Mouse (Mus musculus): ENCODE data around the gene Olfr160. TPM values are rescaled to one million over a fixed set of nuclear protein-coding genes. Genes with fewer than 3 reads are reported as not detected.

Olfr160 gene
- polyA plus RNA-seq, 1 experiment from 2014 or later = not detected

DNA sequence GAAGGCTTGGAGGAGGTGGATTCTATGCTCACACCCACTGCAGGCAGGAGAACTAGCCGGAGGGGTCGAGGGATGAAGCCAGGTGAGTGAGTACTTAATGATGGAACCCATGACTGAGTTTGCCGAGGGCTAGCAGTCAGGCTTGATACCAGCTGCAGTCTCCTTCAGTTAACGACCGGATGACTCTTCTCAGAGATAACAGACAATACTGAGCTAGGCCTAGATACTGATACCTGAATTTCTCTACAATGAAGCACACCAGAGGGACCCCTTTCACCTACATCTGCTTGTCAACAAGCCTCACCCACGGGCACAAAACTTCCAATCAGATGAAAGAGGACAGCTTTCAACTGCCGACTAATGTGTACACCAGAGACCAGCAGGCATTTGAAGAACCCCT is 50.0 kb downstream of the Olfr160 start:
- H3K27ac ChIP-seq (replicated peaks; ENCODE audit: low read depth, low read length) = no peak overlapping the region
- ATAC-seq (ENCODE audit: low read depth) (no peak), DNase-seq (ENCODE audit: low spot score) (no peak)
- WGBS = 76% methylated on average over 7 of the region's 7 CpGs
- no peak overlapping the region for H3K9ac ChIP-seq (ENCODE audit: low read depth, low read length)
- H3K36me3 ChIP-seq (ENCODE audit: control insufficient read depth, insufficient read depth, low read length) = no peaks in the 10 kb centered on the region
- H3K4me2 ChIP-seq (ENCODE audit: low read depth, low read length) = no peak overlapping the region
- H3K4me3 ChIP-seq (ENCODE audit: low read depth, low read length) = no peak overlapping the region
- peaks cover 8% of the 10 kb centered on the region; the same call in 1 of the 2 replicates for H3K4me1 ChIP-seq (ENCODE audit: control insufficient read depth, insufficient read depth, low read length)
- no peaks in the 10 kb centered on the region for H3K9me3 ChIP-seq (ENCODE audit: control insufficient read depth, low read length)
- H3K27me3 ChIP-seq (replicated peaks; ENCODE audit: control insufficient read depth, insufficient read depth, low read length) = no peaks in the 10 kb centered on the region

- DNase-seq (ENCODE audit: low spot score) (no peak), ATAC-seq (ENCODE audit: low read depth) (no peak)
- no peaks in the 10 kb centered on the region for H3K27me3 ChIP-seq (replicated peaks; ENCODE audit: control insufficient read depth, insufficient read depth, low read length)
- no peak overlapping the region for H3K9ac ChIP-seq (ENCODE audit: low read depth, low read length)
- no peak overlapping the region for H3K4me3 ChIP-seq (ENCODE audit: low read depth, low read length)
- no peak overlapping the region for H3K27ac ChIP-seq (replicated peaks; ENCODE audit: low read depth, low read length)
- H3K36me3 ChIP-seq (ENCODE audit: control insufficient read depth, insufficient read depth, low read length) = no peaks in the 10 kb centered on the region
- H3K4me2 ChIP-seq (ENCODE audit: low read depth, low read length) = no peak overlapping the region
- peaks cover 8% of the 10 kb centered on the region; the same call in 1 of the 2 replicates for H3K4me1 ChIP-seq (ENCODE audit: control insufficient read depth, insufficient read depth, low read length)
- WGBS = 66% methylated on average over 2 of the region's 2 CpGs
- no peaks in the 10 kb centered on the region for H3K9me3 ChIP-seq (ENCODE audit: control insufficient read depth, low read length)
These were observed 51.4 kb downstream of the Olfr160 start for GRCm38 (mm10) chr9:37664604-37665003.

DNA sequence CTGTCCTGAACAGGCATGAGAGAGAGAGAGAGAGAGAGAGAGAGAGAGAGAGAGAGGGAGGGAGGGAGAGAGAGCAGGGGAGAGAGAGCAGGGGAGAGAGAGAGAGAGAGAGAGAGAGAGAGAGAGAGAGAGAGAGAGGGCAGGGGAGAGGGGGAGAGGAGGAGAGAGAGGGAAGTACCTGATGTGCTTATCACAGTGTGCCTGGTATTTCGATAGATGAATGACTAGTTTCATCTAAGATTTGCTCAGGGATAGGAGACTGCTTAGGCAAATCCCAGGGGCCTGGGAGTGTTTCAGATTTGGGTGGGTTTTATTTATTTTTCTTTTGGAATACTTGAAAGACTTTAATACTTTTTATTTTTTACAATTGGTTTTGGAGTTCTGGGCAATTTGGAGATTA is 52.8 kb downstream of the Olfr160 start:
- Histone ChIP-seq H3K27ac (replicated peaks; ENCODE audit: low read depth, low read length) (no peak overlapping the region), H3K36me3 (ENCODE audit: control insufficient read depth, insufficient read depth, low read length) (no peaks in the 10 kb centered on the region), H3K4me2 (ENCODE audit: low read depth, low read length) (no peak overlapping the region), H3K27me3 (replicated peaks; ENCODE audit: control insufficient read depth, insufficient read depth, low read length) (no peaks in the 10 kb centered on the region), H3K4me1 (ENCODE audit: control insufficient read depth, insufficient read depth, low read length) (peaks cover 8% of the 10 kb centered on the region; the same call in 1 of the 2 replicates), H3K9ac (ENCODE audit: low read depth, low read length) (no peak overlapping the region), H3K9me3 (ENCODE audit: control insufficient read depth, low read length) (no peaks in the 10 kb centered on the region), H3K4me3 (ENCODE audit: low read depth, low read length) (no peak overlapping the region)
- no peak for DNase-seq (ENCODE audit: low spot score)
- WGBS = 50% methylated on average over 1 of the region's 1 CpGs
- ATAC-seq (ENCODE audit: low read depth) = no peak

- H3K9me3 ChIP-seq (ENCODE audit: control insufficient read depth, low read length) = no peaks in the 10 kb centered on the region
- 79% methylated on average over 6 of the region's 6 CpGs for WGBS
- H3K9ac ChIP-seq (ENCODE audit: low read depth, low read length) = no peak overlapping the region
- DNase-seq (ENCODE audit: low spot score) = no peak
- H3K4me2 ChIP-seq (ENCODE audit: low read depth, low read length) = no peak overlapping the region
- no peak overlapping the region for H3K4me3 ChIP-seq (ENCODE audit: low read depth, low read length)
- ATAC-seq (ENCODE audit: low read depth) = no peak
- H3K36me3 ChIP-seq (ENCODE audit: control insufficient read depth, insufficient read depth, low read length) = peaks cover 9% of the 10 kb centered on the region
- H3K27ac ChIP-seq (replicated peaks; ENCODE audit: low read depth, low read length) = no peak overlapping the region
- peaks cover 5% of the 10 kb centered on the region; the same call in 1 of the 2 replicates for H3K4me1 ChIP-seq (ENCODE audit: control insufficient read depth, insufficient read depth, low read length)
- no peaks in the 10 kb centered on the region for H3K27me3 ChIP-seq (replicated peaks; ENCODE audit: control insufficient read depth, insufficient read depth, low read length)
These were observed 56.6 kb downstream of the Olfr160 start for GRCm38 (mm10) chr9:37659413-37659812.

Other genes starting within 250 kb of the Olfr160 start
- gene Msantd2, start 226.9 kb downstream of the Olfr160 start, polyA plus RNA-seq (2014; fragmentation: Nextera tagmentation; extraction: Ambion mirVana) = 24.9 and 25.0 TPM in 2 replicates
- gene Esam, start 188.2 kb downstream of the Olfr160 start, polyA plus RNA-seq (2014; fragmentation: Nextera tagmentation; extraction: Ambion mirVana) = 52.0 and 54.0 TPM in 2 replicates
- 1.2 and 1.5 TPM in 2 replicates for gene Vsig2, start 177.0 kb downstream of the Olfr160 start, polyA plus RNA-seq (2014; fragmentation: Nextera tagmentation; extraction: Ambion mirVana)
- gene Nrgn, start 163.3 kb downstream of the Olfr160 start, polyA plus RNA-seq (2014; fragmentation: Nextera tagmentation; extraction: Ambion mirVana) = 7.0 and 8.8 TPM in 2 replicates
- 13.4 and 13.9 TPM in 2 replicates for gene Siae, start 160.6 kb downstream of the Olfr160 start, polyA plus RNA-seq (2014; fragmentation: Nextera tagmentation; extraction: Ambion mirVana)
- gene Spa17, start 102.5 kb downstream of the Olfr160 start, polyA plus RNA-seq (2014; fragmentation: Nextera tagmentation; extraction: Ambion mirVana) = 6.9 and 10.2 TPM in 2 replicates
- 197 and 214 TPM in 2 replicates for gene Tbrg1, start 58.9 kb downstream of the Olfr160 start, polyA plus RNA-seq (2014; fragmentation: Nextera tagmentation; extraction: Ambion mirVana)
- gene Panx3, start 47.0 kb downstream of the Olfr160 start, polyA plus RNA-seq (2014; fragmentation: Nextera tagmentation; extraction: Ambion mirVana) = 39.9 and 57.4 TPM in 2 replicates
- gene Olfr874, start 28.9 kb upstream of the Olfr160 start, polyA plus RNA-seq (2014; fragmentation: Nextera tagmentation; extraction: Ambion mirVana) = 0.14 and 0.25 TPM in 2 replicates
- gene Olfr875, start 55.6 kb upstream of the Olfr160 start, polyA plus RNA-seq (2014; fragmentation: Nextera tagmentation; extraction: Ambion mirVana) = 0.11 TPM in 1 of 2 replicates, not detected in the other
- 0.13 TPM in 1 of 2 replicates, not detected in the other for gene Olfr876, start 86.8 kb upstream of the Olfr160 start, polyA plus RNA-seq (2014; fragmentation: Nextera tagmentation; extraction: Ambion mirVana)
- gene Olfr877, start 138.0 kb upstream of the Olfr160 start, polyA plus RNA-seq (2014; fragmentation: Nextera tagmentation; extraction: Ambion mirVana) = 0.07 TPM in 1 of 2 replicates, not detected in the other
- gene Olfr145, start 180.5 kb upstream of the Olfr160 start, polyA plus RNA-seq (2014; fragmentation: Nextera tagmentation; extraction: Ambion mirVana) = 0.12 and 0.26 TPM in 2 replicates
- 0.06 and 0.12 TPM in 2 replicates for gene Olfr878, start 201.6 kb upstream of the Olfr160 start, polyA plus RNA-seq (2014; fragmentation: Nextera tagmentation; extraction: Ambion mirVana)